Mouse (Mus musculus): ENCODE data around the gene P2rx4.

DNA sequence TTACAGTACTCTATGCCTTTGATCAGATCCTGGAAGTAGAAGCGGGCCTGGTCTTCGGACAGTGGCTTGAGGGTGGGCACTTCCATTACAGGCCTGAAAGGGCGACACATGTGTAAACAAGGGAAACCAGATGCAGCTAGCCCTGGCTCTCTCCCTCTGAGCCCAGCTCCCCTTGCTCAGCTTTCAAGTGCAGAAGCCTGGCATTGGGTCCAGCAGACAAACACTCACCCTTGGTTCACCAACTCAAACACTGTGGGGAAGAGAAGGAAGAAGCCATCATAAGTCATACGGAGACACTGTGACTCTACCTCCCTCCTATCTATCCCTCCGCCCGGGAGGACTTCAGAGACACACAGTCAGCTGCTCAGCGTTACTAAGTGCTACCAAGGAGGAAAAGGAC, 40.6 kb downstream of the P2rx4 start:
- TF ChIP-seq CTCF (IDR thresholded peaks at IDR 0.05; ENCODE audit: low read depth): no peak
- no peak for TF ChIP-seq EP300 (IDR thresholded peaks at IDR 0.05; ENCODE audit: low read depth)

All from liver, embryonic 14.5 days (tissue).